Mouse (Mus musculus): ENCODE results near the gene Drc1. TPM values are rescaled to one million over a fixed set of nuclear protein-coding genes. Genes with fewer than 3 reads are reported as not detected.

The Drc1 gene
- total RNA-seq, 2 experiments from 2014 or later = not detected

- ATAC-seq (replicated peaks; ENCODE audit: low FRiP score, poor library complexity, severe bottlenecking) = no peak
Observed at GRCm38 (mm10) chr5:30285944-30286799, 5.0 kb downstream of the Drc1 start.

GRCm38 (mm10) chr5:30287106-30287882 lies 6.1 kb downstream of the Drc1 start:
- ATAC-seq (replicated peaks; ENCODE audit: low FRiP score, poor library complexity, severe bottlenecking) = no peak

- no peak for ATAC-seq (replicated peaks; ENCODE audit: low FRiP score, poor library complexity, severe bottlenecking)
Observed at GRCm38 (mm10) chr5:30340815-30341214, 59.6 kb downstream of the Drc1 start.

GRCm38 (mm10) chr5:30341601-30342365 lies 60.6 kb downstream of the Drc1 start:
- no peak for ATAC-seq (replicated peaks; ENCODE audit: low FRiP score, poor library complexity, severe bottlenecking)

- no peak for ATAC-seq (replicated peaks; ENCODE audit: low FRiP score, poor library complexity, severe bottlenecking)
Observed at GRCm38 (mm10) chr5:30342601-30343015, 61.4 kb downstream of the Drc1 start.

- ATAC-seq (replicated peaks; ENCODE audit: low FRiP score, poor library complexity, severe bottlenecking) = no peak
Observed at GRCm38 (mm10) chr5:30343107-30343506, 61.9 kb downstream of the Drc1 start.

GRCm38 (mm10) chr5:30343886-30344285 lies 62.7 kb downstream of the Drc1 start:
- ATAC-seq (replicated peaks; ENCODE audit: low FRiP score, poor library complexity, severe bottlenecking) = no peak

GRCm38 (mm10) chr5:30353605-30354004 lies 72.4 kb downstream of the Drc1 start:
- ATAC-seq (replicated peaks; ENCODE audit: low FRiP score, poor library complexity, severe bottlenecking) = 0 out of 2 replicates have a peak, but pooled peaks have one; percentile 34

GRCm38 (mm10) chr5:30355114-30355513 lies 73.9 kb downstream of the Drc1 start:
- ATAC-seq (replicated peaks; ENCODE audit: low FRiP score, poor library complexity, severe bottlenecking) = no peak

- no peak for ATAC-seq (replicated peaks; ENCODE audit: low FRiP score, poor library complexity, severe bottlenecking)
Observed at GRCm38 (mm10) chr5:30355559-30356159, 74.5 kb downstream of the Drc1 start.

GRCm38 (mm10) chr5:30356647-30357046 lies 75.5 kb downstream of the Drc1 start:
- ATAC-seq (replicated peaks; ENCODE audit: low FRiP score, poor library complexity, severe bottlenecking) = no peak

- ATAC-seq (replicated peaks; ENCODE audit: low FRiP score, poor library complexity, severe bottlenecking) = no peak
Observed at GRCm38 (mm10) chr5:30358436-30359099, 77.4 kb downstream of the Drc1 start.

- no peak for ATAC-seq (replicated peaks; ENCODE audit: low FRiP score, poor library complexity, severe bottlenecking)
Observed at GRCm38 (mm10) chr5:30367405-30367804, 86.2 kb downstream of the Drc1 start.

- no peak for ATAC-seq (replicated peaks; ENCODE audit: low FRiP score, poor library complexity, severe bottlenecking)
Observed at GRCm38 (mm10) chr5:30369426-30369825, 88.2 kb downstream of the Drc1 start.

- ATAC-seq (replicated peaks; ENCODE audit: low FRiP score, poor library complexity, severe bottlenecking) = no peak
Observed at GRCm38 (mm10) chr5:30382876-30383275, 101.7 kb downstream of the Drc1 start.

GRCm38 (mm10) chr5:30387726-30388125 lies 106.5 kb downstream of the Drc1 start:
- no peak for ATAC-seq (replicated peaks; ENCODE audit: low FRiP score, poor library complexity, severe bottlenecking)

- ATAC-seq (replicated peaks; ENCODE audit: low FRiP score, poor library complexity, severe bottlenecking) = no peak
Observed at GRCm38 (mm10) chr5:30389836-30390235, 108.6 kb downstream of the Drc1 start.

- peak; percentile 60; the same call in 1 of the 2 replicates for ATAC-seq (replicated peaks; ENCODE audit: low FRiP score, poor library complexity, severe bottlenecking)
Observed at GRCm38 (mm10) chr5:30391473-30391872, 110.3 kb downstream of the Drc1 start.

GRCm38 (mm10) chr5:30400521-30400920 lies 119.3 kb downstream of the Drc1 start:
- ATAC-seq (replicated peaks; ENCODE audit: low FRiP score, poor library complexity, severe bottlenecking) = no peak

Data from erythroid progenitor cell, adult 5-6 weeks (primary cell).